Mouse (Mus musculus): ENCODE data around the gene Gm17268. TPM values are rescaled to one million over a fixed set of nuclear protein-coding genes. Genes with fewer than 3 reads are reported as not detected.

Gm17268 gene
- polyA plus RNA-seq (2017; shearing (Covaris generic)) = not detected

DNA sequence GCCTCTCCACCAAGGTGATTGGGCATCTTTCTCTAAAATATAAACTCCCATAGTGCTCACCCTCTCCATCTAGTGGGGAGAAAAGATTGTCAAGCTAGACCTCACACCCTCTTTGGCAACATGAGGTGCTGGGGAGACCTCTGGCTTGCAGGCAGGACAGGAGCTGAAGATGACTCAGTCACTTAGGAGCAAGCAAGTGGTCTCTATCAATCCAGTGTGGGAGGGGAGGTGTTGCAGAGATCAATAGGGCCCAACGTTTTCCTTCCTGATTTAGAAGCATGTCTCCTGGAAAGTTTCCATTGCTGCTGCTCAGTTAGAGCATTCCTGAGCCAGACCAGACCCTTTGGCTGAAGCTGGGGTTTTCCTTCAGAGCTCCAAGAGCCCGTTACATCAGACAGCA is at the start of gene Gm17268:
Gene Gm17268 (minus strand): TSS at position 28 of the 400 bp plus-strand sequence.

DNA sequence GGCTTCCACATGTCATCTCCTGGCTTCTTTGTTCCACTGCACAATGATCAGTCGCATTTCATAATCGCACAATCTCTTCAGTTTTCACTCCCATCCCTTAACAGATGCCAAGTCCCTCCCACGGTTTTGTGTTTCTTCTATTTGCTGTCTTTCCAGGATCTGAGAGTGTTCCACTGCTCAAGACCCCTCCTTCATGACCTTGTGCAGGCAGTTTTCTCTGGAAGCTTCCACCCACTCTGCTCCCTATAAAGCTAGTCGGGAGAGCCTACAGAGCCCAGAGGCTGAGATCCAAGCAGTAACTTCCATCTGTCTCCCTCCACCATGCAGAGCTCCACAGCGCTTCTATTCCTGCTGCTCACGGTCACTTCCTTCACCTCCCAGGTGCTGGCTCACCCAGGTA is 19.3 kb upstream of the Gm17268 start, which contains the start of gene Ccl11:
Gene Ccl11 (plus strand): TSS at position 178 of the 400 bp plus-strand sequence.

DNA sequence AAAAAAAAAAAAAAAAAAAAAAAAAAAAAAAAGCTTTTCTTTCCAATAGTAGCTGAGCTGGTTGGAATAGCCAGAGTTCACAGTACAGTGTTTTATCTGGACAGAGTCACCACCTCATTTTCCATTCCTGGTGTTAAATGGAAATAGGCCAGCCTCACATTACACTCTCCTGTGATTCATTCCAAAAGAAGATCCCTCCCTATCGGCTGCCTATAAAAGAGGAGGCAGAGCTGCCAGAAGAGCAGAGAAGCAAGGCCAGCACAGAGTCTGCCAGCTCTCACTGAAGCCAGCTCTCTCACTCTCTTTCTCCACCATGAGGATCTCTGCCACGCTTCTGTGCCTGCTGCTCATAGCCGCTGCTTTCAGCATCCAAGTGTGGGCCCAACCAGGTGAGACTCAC is 7.1 kb upstream of the Gm17268 start, which contains the start of gene Ccl7:
Gene Ccl7 (plus strand): TSS at position 242 of the 400 bp plus-strand sequence.

DNA sequence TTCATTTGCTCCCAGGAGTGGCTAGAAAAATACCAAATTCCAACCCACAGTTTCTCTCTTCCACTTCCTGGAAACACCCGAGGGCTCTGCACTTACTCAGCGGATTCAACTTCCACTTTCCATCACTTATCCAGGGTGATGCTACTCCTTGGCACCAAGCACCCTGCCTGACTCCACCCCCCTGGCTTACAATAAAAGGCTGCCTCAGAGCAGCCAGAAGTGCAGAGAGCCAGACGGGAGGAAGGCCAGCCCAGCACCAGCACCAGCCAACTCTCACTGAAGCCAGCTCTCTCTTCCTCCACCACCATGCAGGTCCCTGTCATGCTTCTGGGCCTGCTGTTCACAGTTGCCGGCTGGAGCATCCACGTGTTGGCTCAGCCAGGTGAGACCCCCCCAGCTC is 3.0 kb downstream of the Gm17268 start, which contains the start of gene Ccl2:
Gene Ccl2 (plus strand): TSS at position 216 of the 400 bp plus-strand sequence.

Other genes starting within 250 kb of the Gm17268 start
- 0.24 TPM for gene 5530401A14Rik, start 177.9 kb downstream of the Gm17268 start, polyA plus RNA-seq (2017; shearing (Covaris generic))
- gene Asic2, start 70.1 kb downstream of the Gm17268 start, polyA plus RNA-seq (2017; shearing (Covaris generic)) = 0.21 TPM
- not detected for gene Ccl2, start 3.0 kb downstream of the Gm17268 start, polyA plus RNA-seq (2017; shearing (Covaris generic))
- gene Ccl7, start 7.2 kb upstream of the Gm17268 start, polyA plus RNA-seq (2017; shearing (Covaris generic)) = not detected
- gene Ccl11, start 19.3 kb upstream of the Gm17268 start, polyA plus RNA-seq (2017; shearing (Covaris generic)) = not detected
- not detected for gene Ccl12, start 63.3 kb upstream of the Gm17268 start, polyA plus RNA-seq (2017; shearing (Covaris generic))
- gene Ccl8, start 76.6 kb upstream of the Gm17268 start, polyA plus RNA-seq (2017; shearing (Covaris generic)) = not detected